Mouse (Mus musculus) erythroblast, embryonic 14.5 days (primary cell): Measurements from ENCODE around the gene Hcn2.

ENCODE experiments used
- GATA1 ChIP-seq: IDR thresholded peaks from 2 replicates; pipeline ENCODE4 v1.6.1; 2012; ENCODE audit warnings: low read length, inconsistent platforms, mixed read lengths
- TAL1 ChIP-seq: IDR thresholded peaks from 3 replicates; pipeline ENCODE4 v1.6.1; 2012; ENCODE audit warnings: low read length, inconsistent platforms, mixed read lengths

DNA sequence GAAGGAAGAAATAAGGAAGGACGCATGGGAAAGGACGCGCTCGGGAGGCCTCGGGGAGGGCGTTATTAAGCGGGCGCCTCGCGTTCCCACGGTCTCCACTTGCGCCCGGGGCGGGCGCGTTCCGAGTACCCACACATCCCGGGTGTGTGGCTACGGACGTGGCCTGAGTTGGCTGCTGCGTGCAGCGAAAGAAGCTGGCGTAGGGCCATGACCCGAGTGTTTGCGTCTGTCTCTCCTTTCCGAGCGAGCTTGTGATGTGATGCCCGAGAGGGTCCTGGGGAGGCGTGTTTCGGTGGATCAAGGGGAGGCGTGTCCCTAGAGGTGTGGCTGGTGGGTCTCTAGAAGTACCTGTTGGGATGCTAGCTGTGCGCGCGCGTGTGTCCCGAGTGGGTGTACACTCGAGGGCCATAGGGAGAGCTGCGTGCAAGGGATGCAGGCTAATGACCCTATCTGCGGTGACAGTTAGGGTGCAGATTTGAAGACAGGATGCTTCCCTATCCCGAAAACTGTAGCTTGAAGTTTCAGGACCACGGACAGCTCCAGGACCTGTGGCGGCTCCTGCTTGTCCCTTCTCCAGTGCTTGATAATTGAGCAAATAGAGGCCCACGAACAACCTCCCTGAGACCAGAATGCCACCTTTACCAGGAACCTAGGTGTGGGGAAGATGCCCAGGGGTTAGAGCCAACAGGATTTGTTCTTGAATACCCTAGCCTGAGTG is 1.4 kb downstream of the Hcn2 start:
- no peak for TF ChIP-seq TAL1
- no peak for TF ChIP-seq GATA1
